Mouse (Mus musculus) left cerebral cortex, postnatal 10 days (tissue): ENCODE measurements around the gene Spata2l. TPM values are rescaled to one million over a fixed set of nuclear protein-coding genes. Genes with fewer than 3 reads are reported as not detected.
A peak's percentile ranks its signal among the peaks of the same experiment; 100 is the strongest.
"Not testable (repeated sequence)": the region's sequence is repeated elsewhere in the genome, so short reads cannot be mapped to it uniquely, and the experiment has no call there.

Source experiments
- DNase-seq, 2 experiments: peaks; one replicate each; pipeline ENCODE4 v3.0.0; 2021 to 2022; ENCODE audit warnings: low spot score in 2 of 2, mixed read lengths in 1 of 2; ENCODE audit errors: extremely low spot score in 1 of 2
- intact Hi-C: fragments of 180-260 bp; cut with DNase I; formaldehyde crosslinking; loops from one replicate; pipeline ENCODE4 v1.15.1; 2025
- total RNA-seq, 2 experiments: library from RNA; stranded (reverse); gene quantifications; 2 replicates each; pipeline ENCODE4 v1.2.3; 2021

Gene Spata2l
- total RNA-seq, 2 experiments from 2014 or later, result 111 to 118 TPM

DNA sequence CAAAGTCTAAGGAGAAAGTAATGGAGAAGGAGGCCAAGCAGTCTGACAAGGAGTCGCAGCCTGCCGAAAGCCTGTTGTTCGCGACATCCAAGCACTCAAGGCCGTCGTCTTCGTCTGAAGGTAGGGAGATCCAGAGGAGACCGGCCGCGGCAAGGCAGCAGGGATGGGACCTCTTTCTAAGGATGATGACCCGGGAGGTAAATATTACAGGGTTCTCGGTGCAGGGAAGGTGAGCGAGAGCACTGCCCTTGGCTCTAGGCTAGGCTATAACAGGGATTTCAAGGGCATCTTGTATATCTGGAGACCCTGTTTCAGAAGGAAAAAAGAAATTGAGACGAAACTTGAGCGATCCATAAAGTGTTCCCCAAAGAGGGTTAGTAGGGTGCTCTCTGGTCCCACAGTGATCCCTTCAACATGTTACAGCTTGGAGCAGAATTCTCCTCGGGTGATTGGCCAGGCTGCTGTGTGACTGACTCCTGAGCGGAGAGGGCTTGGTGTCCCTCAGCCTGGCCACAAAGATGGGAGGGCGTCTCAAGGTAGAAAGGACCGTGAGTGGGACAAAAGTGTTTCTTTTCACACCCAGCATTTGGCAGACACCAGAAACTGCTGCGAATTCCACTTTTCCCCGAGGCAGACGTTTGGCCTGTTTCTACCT is 22.8 kb downstream of the Spata2l start:
- no peak for DNase-seq
- intact Hi-C loops, result no loop called here

DNA sequence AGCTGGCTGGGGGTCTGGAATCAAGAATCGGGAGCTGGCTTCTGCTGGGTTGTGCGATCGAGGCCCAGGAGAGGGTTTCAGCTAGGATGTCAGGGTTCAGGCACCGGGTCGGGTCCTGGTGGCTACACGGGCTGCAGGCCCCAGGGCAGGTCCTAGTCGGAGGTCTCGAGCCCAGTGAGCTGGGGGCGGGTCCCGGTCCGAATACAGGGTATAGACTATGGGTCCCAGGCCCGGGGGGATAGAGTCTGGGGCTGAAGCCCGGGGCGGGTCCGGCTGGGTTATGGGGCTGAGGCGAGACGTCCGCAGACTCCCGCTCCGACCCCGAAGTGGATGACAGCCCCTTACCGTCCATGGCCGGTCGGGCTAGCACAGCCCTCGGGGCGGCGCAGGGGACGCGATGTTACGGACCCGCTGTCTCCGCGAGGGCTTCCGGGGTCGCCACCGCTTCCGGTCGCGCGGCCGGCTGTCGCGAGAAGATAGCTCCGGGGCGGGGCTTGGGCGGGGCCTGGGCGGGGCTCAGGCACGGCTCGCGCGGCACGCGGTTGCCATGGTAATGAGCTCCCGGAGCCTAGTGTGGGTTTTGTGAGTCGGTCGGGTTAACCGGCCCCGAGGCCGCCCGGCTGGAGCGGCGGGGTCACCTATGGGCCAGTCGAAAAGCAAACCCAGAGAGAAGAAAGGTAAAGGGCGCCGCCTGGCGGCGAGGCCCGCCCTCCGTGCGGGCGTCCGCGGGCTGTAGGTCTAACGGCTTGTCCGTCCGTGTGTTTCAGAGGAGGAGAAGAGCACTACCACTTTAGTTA is 23.5 kb downstream of the Spata2l start, which contains the start of the genes Chmp1a and Spata33:
TSS of gene Chmp1a (minus strand) at position 443 of the 797 bp plus-strand sequence.
TSS of gene Spata33 (plus strand) at position 512 of the 797 bp plus-strand sequence.
- intact Hi-C loops, result no loop called here
- DNase-seq, result peak; percentile 89 to 94

DNA sequence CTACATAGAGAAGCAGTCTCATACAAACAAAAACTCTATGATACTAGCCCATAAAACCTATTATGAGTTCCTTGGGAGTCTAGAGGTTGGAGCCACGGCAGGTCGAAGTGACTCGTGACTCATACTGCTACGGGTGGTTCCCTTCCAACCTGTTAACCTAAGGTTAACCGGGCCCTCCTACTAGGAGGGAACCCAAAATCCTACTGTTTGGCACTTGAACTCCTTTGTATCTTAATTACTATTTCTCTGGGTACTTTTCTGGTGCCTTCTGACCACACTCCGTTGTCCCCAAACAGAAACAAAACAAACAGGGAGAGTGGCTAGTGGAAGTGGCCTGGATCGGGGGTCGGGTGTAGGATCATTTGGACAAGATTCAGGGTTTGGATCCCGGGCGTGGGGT is 24.2 kb downstream of the Spata2l start:
- DNase-seq, result no peak
- intact Hi-C loops, result no loop called here

DNA sequence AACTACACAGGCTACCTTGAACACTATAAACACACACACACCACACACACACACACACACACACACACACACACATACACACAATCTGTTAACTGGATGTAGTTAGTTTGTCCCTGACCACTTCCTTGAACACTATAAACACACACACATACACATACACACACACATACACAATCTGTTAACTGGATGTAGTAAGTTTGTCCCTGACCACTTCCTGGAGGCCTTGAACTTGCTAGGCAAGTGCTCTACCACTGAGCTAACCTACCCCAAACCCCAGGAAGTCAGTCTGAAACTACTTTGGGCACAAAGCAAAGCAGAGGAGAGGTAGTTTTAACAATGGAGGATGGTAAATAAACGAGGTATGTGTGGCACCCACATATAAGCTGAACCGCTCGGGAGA is 32.5 kb downstream of the Spata2l start:
- intact Hi-C loops, result loop anchor here (5.0 kb wide), 1 partner anchor 96 kb away; no protein-coding TSS in a partner anchor
- no peak for DNase-seq

DNA sequence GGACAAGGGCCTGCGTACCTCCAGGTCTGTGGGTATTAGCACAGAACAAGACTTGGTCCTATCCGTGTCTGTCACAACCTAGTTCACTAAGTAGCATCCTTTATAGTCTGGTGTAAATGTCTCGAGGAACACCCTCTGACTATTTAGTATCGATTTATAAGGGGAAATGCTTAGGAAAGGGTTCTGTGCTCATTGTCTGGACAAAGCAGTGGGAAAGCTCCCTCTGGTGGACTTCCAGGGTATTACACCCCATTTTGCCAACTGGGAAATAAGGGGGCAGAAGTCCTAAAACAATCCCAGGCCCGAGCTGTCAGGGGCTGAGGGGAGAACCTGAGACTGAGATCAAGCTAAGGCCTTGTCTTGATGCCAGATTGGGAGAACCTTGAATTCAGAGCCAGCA is 33.7 kb downstream of the Spata2l start:
- DNase-seq, result peak; percentile 64 to 75
- intact Hi-C loops, result loop anchor here (5.0 kb wide), 1 partner anchor 95 kb away; no protein-coding TSS in a partner anchor

DNA sequence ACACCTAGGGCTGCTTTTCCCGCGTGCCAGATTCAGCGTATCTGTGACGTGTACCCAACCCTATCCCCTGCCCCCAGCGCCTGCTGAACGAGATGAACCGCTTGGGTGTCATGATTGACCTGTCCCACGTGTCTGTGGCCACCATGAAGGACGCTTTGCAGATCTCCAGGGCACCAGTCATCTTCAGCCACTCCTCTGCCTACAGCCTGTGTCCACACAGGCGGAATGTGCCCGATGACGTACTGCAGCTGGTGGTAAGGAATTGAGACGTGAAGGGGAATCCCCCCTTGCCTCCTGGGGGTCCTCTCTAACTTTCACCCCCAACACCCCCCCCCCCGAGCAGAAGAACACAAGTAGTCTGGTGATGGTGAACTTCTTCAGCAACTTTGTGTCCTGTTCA is 36.2 kb downstream of the Spata2l start:
- no peak for DNase-seq
- intact Hi-C loops, result loop anchor here (5.0 kb wide), 2 partner anchors 93 to 363 kb away; no protein-coding TSS in a partner anchor

DNA sequence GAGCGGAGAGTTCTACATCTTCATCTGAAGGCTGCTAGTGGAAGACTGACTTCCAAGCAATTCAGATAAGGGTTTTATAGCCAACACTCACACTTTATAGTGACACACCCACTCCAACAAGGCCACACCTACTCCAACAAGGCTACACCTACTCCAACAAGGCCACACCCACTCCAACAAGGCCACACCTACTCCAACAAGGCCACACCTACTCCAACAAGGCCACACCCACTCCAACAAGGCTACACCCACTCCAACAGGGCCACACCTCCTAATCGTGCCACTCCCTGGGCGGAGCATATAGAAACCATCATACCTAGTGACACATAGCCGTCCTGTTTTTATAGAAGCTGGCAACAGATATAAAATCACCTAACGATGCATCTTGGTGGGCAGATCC is 39.0 kb downstream of the Spata2l start:
- not testable (repeated sequence) for DNase-seq
- intact Hi-C loops, result loop anchor here (5.0 kb wide), 1 partner anchor 360 kb away; no protein-coding TSS in a partner anchor

DNA sequence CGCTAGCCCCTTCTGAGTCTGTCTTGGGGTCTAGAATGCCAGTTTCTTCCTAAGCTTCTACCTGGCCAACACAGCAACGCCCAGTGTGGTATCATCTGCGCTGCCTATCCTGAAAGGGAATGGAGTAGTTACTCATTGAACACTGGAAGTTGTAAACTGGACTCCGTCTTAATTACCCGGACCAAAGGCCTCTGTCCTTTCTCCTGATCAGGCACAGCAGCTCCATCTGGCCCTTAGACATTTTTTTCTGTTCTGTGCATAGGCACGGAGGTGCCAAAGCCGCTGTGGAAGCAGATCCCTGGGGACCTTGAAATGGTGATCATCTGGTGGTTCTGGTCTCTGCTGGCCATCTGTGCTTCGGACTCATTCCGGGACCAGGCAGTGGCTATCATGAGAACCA is 42.3 kb downstream of the Spata2l start:
- intact Hi-C loops, result no loop called here
- DNase-seq, result no peak

DNA sequence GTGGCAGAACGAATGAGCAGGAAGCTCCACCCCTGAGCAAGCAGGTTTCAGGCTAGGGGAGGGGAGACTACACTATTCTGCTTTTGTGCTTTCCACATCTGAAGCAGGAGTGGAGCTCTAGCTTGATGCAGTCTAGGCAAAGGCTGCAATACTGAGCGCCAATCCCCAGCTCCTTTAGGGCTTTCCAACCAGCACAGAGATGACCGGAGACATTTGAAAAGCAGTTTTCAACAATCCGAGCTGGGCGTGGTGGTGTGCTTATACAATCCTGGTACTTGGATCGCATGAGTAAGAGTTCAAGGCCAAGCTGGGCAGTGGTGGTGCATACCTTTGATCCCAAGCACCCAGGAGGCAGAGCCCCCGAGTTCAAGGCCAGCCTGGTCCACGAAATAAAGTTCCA is 44.1 kb downstream of the Spata2l start:
- intact Hi-C loops, result no loop called here
- DNase-seq, result no peak

DNA sequence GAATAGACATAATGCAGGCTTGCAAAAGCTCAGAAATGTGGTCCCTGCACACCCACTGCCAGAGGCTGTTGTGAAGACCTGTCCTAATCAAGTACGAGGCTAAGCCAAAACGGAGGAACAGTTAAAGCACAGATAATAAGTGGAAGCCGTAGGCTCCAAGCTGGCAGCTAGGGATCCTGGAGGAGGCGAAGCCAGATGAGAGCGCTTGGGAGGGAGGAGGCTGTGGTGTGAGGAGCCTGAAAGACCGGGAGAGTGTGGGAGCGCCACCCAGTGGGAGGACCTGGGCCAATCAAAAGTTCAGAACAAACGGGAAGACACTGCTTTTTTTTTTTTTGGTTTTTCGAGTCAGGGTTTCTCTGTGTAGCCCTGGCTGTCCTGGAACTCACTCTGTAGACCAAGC is 45.4 kb downstream of the Spata2l start:
- DNase-seq, result peak; percentile 49 to 85
- intact Hi-C loops, result no loop called here

DNA sequence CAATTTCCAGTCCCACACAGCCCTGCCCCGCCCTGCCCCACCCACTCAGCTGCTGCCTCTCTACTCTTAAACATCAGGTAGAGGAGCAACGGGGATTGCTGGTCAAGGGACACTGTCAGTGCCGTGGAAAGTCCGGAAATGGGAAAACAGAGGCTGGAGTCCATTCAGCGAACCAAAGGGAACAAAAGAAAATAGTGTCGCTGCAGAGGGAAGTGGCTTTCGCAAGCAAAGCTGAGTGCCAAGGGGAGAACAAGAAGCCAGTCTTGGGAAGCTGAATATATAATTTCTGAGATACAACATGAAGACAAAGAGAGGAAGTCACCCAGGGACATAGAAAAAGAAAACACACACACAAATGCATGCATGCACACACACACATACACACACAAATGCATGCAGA is 47.2 kb downstream of the Spata2l start:
- intact Hi-C loops, result loop anchor here (5.0 kb wide), 1 partner anchor 42 kb away; no protein-coding TSS in a partner anchor
- no peak for DNase-seq

DNA sequence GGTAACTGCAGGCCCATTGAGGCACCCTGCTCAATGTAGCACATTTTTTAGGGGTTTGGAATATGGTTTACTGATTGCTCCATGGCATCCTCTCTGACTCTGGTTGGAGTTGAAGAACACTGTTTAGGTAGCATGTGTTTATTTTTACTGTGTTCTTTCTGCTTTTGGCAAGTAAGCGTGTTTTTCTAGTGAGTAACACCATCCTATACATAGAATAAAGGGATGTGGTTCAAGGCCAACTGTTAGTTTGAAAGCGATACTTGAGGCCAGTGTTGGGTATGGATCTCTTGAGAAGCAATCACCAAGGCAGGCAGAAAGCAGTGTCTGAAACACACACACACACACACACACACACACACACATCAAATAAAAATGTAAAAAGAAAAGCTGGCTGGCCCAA is 48.0 kb downstream of the Spata2l start:
- no peak for DNase-seq
- intact Hi-C loops, result loop anchor here (5.0 kb wide), 1 partner anchor 41 kb away; no protein-coding TSS in a partner anchor

DNA sequence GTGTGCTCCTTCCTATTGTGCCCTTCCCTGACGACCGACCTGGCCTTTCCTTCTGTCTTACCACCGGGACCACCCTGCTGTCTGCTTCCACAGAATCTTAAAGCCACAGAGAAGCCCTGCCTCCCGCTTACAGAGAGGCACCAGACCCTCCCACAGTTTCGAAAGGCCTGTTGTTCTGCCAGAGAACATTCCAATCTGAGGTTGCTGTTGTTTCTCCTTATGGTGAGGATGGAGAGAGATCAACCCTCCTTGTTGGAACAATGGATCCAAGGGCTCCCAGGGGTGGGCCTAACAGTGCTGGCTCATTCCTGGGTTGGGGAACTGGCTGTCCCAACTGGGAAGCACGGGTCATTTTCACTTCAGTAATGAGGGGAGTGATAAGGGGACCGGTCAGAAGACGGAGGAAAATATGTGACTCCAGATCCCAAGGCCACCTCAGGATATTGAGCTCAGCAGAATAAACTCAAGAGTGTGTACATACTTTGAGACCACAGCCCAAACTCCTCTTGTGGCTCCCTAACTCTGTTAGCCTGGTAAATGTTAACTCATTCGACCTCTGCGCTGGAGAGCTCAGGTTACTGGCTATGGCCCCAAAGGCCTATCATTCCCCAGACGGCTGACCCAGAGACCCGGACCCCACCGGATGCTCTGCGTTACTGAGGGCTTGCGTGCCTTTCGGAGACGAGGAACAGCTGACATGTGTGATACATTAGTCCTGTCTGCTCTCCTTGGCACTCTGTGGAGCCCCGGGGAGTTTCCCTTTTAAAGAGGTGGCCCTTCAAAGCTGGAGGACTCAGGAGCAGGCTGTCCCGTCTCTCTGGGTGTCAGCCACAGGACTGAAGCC is 50.2 kb downstream of the Spata2l start, which contains the start of gene Dpep1:
TSS of gene Dpep1 (plus strand) at position 677 of the 844 bp plus-strand sequence.
- no peak for DNase-seq
- intact Hi-C loops, result loop anchor here (5.0 kb wide), 1 partner anchor 38 kb away; no protein-coding TSS in a partner anchor

DNA sequence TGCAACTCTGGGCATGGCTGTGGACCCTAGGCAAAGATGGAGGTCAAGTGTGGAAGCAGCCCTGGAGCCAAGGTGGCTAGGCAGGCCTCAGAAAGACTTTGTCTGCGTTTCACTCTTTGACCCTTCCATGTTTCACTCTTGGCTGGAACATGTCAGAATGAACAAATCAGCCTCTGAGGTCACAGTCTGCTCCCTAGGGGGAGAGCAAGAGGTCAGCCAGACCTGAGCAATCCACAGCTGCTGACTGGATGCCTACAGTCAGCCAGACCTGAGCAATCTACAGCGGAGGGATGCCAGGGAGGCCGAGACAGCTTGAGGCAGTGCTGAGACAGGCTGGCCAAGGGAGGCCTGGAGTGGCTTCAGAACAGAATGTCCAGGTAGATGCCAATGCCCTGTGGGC is 54.6 kb downstream of the Spata2l start:
- no peak for DNase-seq
- intact Hi-C loops, result no loop called here

Other genes starting within 250 kb of the Spata2l start
- gene Ankrd11, start 194.0 kb downstream of the Spata2l start, total RNA-seq, result 100 to 1,000 TPM; 137 to 138 TPM
- 10 to 100 TPM; 70.4 to 71.3 TPM for gene Spg7, start 173.3 kb downstream of the Spata2l start, total RNA-seq
- gene Rpl13, start 133.9 kb downstream of the Spata2l start, total RNA-seq, result 100 to 1,000 TPM; 451 to 456 TPM
- gene Cpne7, start 118.9 kb downstream of the Spata2l start, total RNA-seq, result 10 to 100 TPM; 75.7 to 94.1 TPM
- not detected for gene Sult5a1, start 77.9 kb downstream of the Spata2l start, total RNA-seq
- gene Dpep1, start 50.0 kb downstream of the Spata2l start, total RNA-seq, result not detected
- gene Chmp1a, start 23.5 kb downstream of the Spata2l start, total RNA-seq, result 100 to 1,000 TPM; 111 to 130 TPM
- 1 to 10 TPM; 6.3 to 7.5 TPM for gene Spata33, start 23.4 kb downstream of the Spata2l start, total RNA-seq
- gene Cdk10, start 11.4 kb downstream of the Spata2l start, total RNA-seq, result 10 to 100 TPM; 69.3 to 69.5 TPM
- 10 to 100 TPM; 21.6 to 25.2 TPM for gene Zfp276, start 18.0 kb upstream of the Spata2l start, total RNA-seq
- gene Vps9d1, start 18.1 kb upstream of the Spata2l start, total RNA-seq, result 10 to 100 TPM; 72.7 to 74.6 TPM
- gene Fanca, start 82.3 kb upstream of the Spata2l start, total RNA-seq, result 1 to 10 TPM; 4.0 to 4.1 TPM
- 10 to 100 TPM; 16.2 to 17.4 TPM for gene Spire2, start 96.5 kb upstream of the Spata2l start, total RNA-seq
- 100 to 1,000 TPM; 498 to 558 TPM for gene Tcf25, start 137.5 kb upstream of the Spata2l start, total RNA-seq
- gene Mc1r, start 170.9 kb upstream of the Spata2l start, total RNA-seq, result not detected
- 1,000 to 10,000 TPM; 1,287 to 1,390 TPM for gene Tubb3, start 175.2 kb upstream of the Spata2l start, total RNA-seq
- gene Def8, start 187.3 kb upstream of the Spata2l start, total RNA-seq, result 10 to 100 TPM; 75.4 to 77.6 TPM
- 10 to 100 TPM; 38.3 to 38.6 TPM for gene Afg3l1, start 241.7 kb upstream of the Spata2l start, total RNA-seq